Mouse (Mus musculus) forebrain, embryonic 13.5 days (tissue): ENCODE data around the gene Trpv5. TPM values are rescaled to one million over a fixed set of nuclear protein-coding genes. Genes with fewer than 3 reads are reported as not detected.

Experiments used
- ATAC-seq: fragments of 200-750 bp; cut with Nextera tagmentation; 2 replicates; pipeline ENCODE4 v1.8.0; 2017
- H3K27ac ChIP-seq: fragments of 300-500 bp; sonication (generic); 2 replicates; pipeline ENCODE4 v1.5.1; 2015; ENCODE audit warnings: inconsistent platforms, mild to moderate bottlenecking, moderate library complexity
- H3K27me3 ChIP-seq: fragments of 300-500 bp; sonication (generic); 2 replicates; pipeline ENCODE4 v1.6.1; 2015; ENCODE audit warnings: mild to moderate bottlenecking, inconsistent platforms
- H3K36me3 ChIP-seq: fragments of 300-500 bp; sonication (generic); 2 replicates; pipeline ENCODE4 v1.6.1; 2015; ENCODE audit warnings: mild to moderate bottlenecking, inconsistent platforms; ENCODE audit not compliant: poor library complexity, severe bottlenecking
- H3K4me1 ChIP-seq: fragments of 300-500 bp; sonication (generic); 2 replicates; pipeline ENCODE4 v1.6.1; 2015; ENCODE audit warnings: inconsistent platforms
- H3K4me2 ChIP-seq: fragments of 300-500 bp; sonication (generic); 2 replicates; pipeline ENCODE4 v1.6.1; 2015; ENCODE audit warnings: inconsistent platforms, mild to moderate bottlenecking, moderate library complexity
- H3K4me3 ChIP-seq: fragments of 300-500 bp; sonication (generic); 2 replicates; pipeline ENCODE4 v1.5.1; 2015; ENCODE audit warnings: mild to moderate bottlenecking, inconsistent platforms
- H3K9ac ChIP-seq: fragments of 300-500 bp; sonication (generic); 2 replicates; pipeline ENCODE4 v1.6.1; 2015; ENCODE audit warnings: mild to moderate bottlenecking, inconsistent platforms
- H3K9me3 ChIP-seq: fragments of 300-500 bp; sonication (generic); replicated peaks from 2 replicates; pipeline ENCODE4 v1.6.1; 2016; ENCODE audit warnings: inconsistent platforms
- WGBS: fragments of 180-500 bp; shearing (Covaris S2); methylation state at CpG from one replicate; pipeline ENCODE4 v1.1.7; 2015; 5-methylcytosine and 5-hydroxymethylcytosine counted together
- polyA plus RNA-seq: library from polyadenylated mRNA; unstranded; fragments of >200 nt; fragmentation: Nextera tagmentation; extraction: Ambion mirVana; gene quantifications from 2 replicates; pipeline ENCODE4 v1.2.1, GENCODE M21; 2015

Gene Trpv5
- polyA plus RNA-seq, 1 experiment from 2014 or later = not detected

- Histone ChIP-seq H3K36me3 (no peaks in the 10 kb centered on the region), H3K9me3 (no peaks in the 10 kb centered on the region), H3K4me2 (no peak overlapping the region), H3K4me1 (0 out of 2 replicates have a peak, but pooled peaks cover 3% of the 10 kb centered on the region), H3K27me3 (no peaks in the 10 kb centered on the region), H3K4me3 (no peak overlapping the region), H3K27ac (no peak overlapping the region), H3K9ac (no peak overlapping the region)
- WGBS = 22% methylated on average over 1 of the region's 1 CpGs
- peak; percentile 48 for ATAC-seq
Observed at GRCm38 (mm10) chr6:41637393-41637792, 43.2 kb downstream of the Trpv5 start.

GRCm38 (mm10) chr6:41636178-41636577 is 44.4 kb downstream of the Trpv5 start, which contains the start of gene Trpv6:
TSS of gene Trpv6 (minus strand) at chr6:41636405.
- WGBS = 22% methylated on average over 5 of the region's 5 CpGs
- Histone ChIP-seq H3K9ac (no peak within 1 kb of the TSS), H3K27ac (no peak within 1 kb of the TSS), H3K9me3 (no peaks in the 10 kb centered on the region), H3K4me1 (0 out of 2 replicates have a peak, but pooled peaks cover 3% of the 10 kb centered on the region), H3K36me3 (no peaks in the 10 kb centered on the region), H3K4me3 (no peak within 1 kb of the TSS), H3K27me3 (no peaks in the 10 kb centered on the region), H3K4me2 (no peak within 1 kb of the TSS)
- no peak for ATAC-seq

GRCm38 (mm10) chr6:41635211-41635610 is 45.4 kb downstream of the Trpv5 start:
- no peak overlapping the region for H3K4me3 ChIP-seq
- WGBS = 65% methylated on average over 1 of the region's 1 CpGs
- no peak overlapping the region for H3K9ac ChIP-seq
- no peaks in the 10 kb centered on the region for H3K9me3 ChIP-seq
- H3K27me3 ChIP-seq = no peaks in the 10 kb centered on the region
- ATAC-seq = no peak
- no peak overlapping the region for H3K27ac ChIP-seq
- H3K4me2 ChIP-seq = no peak overlapping the region
- 0 out of 2 replicates have a peak, but pooled peaks cover 3% of the 10 kb centered on the region for H3K4me1 ChIP-seq
- no peaks in the 10 kb centered on the region for H3K36me3 ChIP-seq

- H3K9me3 ChIP-seq = no peaks in the 10 kb centered on the region
- H3K27ac ChIP-seq = no peak overlapping the region
- 82% methylated on average over 4 of the region's 4 CpGs for WGBS
- H3K4me3 ChIP-seq = no peak overlapping the region
- H3K4me1 ChIP-seq = 0 out of 2 replicates have a peak, but pooled peaks cover 3% of the 10 kb centered on the region
- H3K27me3 ChIP-seq = no peaks in the 10 kb centered on the region
- H3K9ac ChIP-seq = no peak overlapping the region
- H3K36me3 ChIP-seq = no peaks in the 10 kb centered on the region
- no peak for ATAC-seq
- no peak overlapping the region for H3K4me2 ChIP-seq
Observed at GRCm38 (mm10) chr6:41631549-41631948, 49.0 kb downstream of the Trpv5 start.

- Histone ChIP-seq H3K4me1 (0 out of 2 replicates have a peak, but pooled peaks cover 3% of the 10 kb centered on the region), H3K27ac (no peak overlapping the region), H3K4me2 (no peak overlapping the region), H3K9ac (no peak overlapping the region), H3K9me3 (no peaks in the 10 kb centered on the region), H3K27me3 (no peaks in the 10 kb centered on the region), H3K4me3 (no peak overlapping the region), H3K36me3 (no peaks in the 10 kb centered on the region)
- no peak for ATAC-seq
- 85% methylated on average over 2 of the region's 2 CpGs for WGBS
Observed at GRCm38 (mm10) chr6:41630791-41631190, 49.8 kb downstream of the Trpv5 start.

GRCm38 (mm10) chr6:41628180-41628579 is 52.4 kb downstream of the Trpv5 start:
- H3K9ac ChIP-seq = no peak overlapping the region
- no peak overlapping the region for H3K27ac ChIP-seq
- H3K4me2 ChIP-seq = no peak overlapping the region
- no peak overlapping the region for H3K4me3 ChIP-seq
- 85% methylated on average over 1 of the region's 1 CpGs for WGBS
- H3K4me1 ChIP-seq = no peaks in the 10 kb centered on the region
- no peaks in the 10 kb centered on the region for H3K36me3 ChIP-seq
- H3K27me3 ChIP-seq = no peaks in the 10 kb centered on the region
- no peak for ATAC-seq
- no peaks in the 10 kb centered on the region for H3K9me3 ChIP-seq

GRCm38 (mm10) chr6:41622661-41623060 is 57.9 kb downstream of the Trpv5 start:
- ATAC-seq = 0 out of 2 replicates have a peak, but pooled peaks have one; percentile 8

GRCm38 (mm10) chr6:41621241-41621990 is 59.2 kb downstream of the Trpv5 start:
- peaks cover 45% of the 10 kb centered on the region for H3K36me3 ChIP-seq
- no peak overlapping the region for H3K9ac ChIP-seq
- no peaks in the 10 kb centered on the region for H3K27me3 ChIP-seq
- no peaks in the 10 kb centered on the region for H3K9me3 ChIP-seq
- 88% methylated on average over 12 of the region's 12 CpGs for WGBS
- H3K4me2 ChIP-seq = no peak overlapping the region
- H3K4me1 ChIP-seq = no peaks in the 10 kb centered on the region
- no peak for ATAC-seq
- H3K27ac ChIP-seq = no peak overlapping the region
- H3K4me3 ChIP-seq = no peak overlapping the region

More at GRCm38 (mm10) chr6:41622661-41623060, 57.9 kb downstream of the Trpv5 start:
- Histone ChIP-seq H3K27ac (no peak overlapping the region), H3K27me3 (no peaks in the 10 kb centered on the region), H3K4me3 (no peak overlapping the region), H3K9ac (no peak overlapping the region), H3K4me1 (no peaks in the 10 kb centered on the region), H3K9me3 (no peaks in the 10 kb centered on the region), H3K36me3 (peaks cover 32% of the 10 kb centered on the region), H3K4me2 (no peak overlapping the region)
- WGBS = 69% methylated on average over 9 of the region's 9 CpGs

GRCm38 (mm10) chr6:41620173-41620798 is 60.3 kb downstream of the Trpv5 start:
- 91% methylated on average over 9 of the region's 9 CpGs for WGBS
- H3K4me2 ChIP-seq = no peak overlapping the region

GRCm38 (mm10) chr6:41607637-41608036 is 72.9 kb downstream of the Trpv5 start:
- Histone ChIP-seq H3K4me2 (no peak overlapping the region), H3K4me1 (peaks cover 18% of the 10 kb centered on the region), H3K4me3 (no peak overlapping the region), H3K36me3 (no peaks in the 10 kb centered on the region), H3K9ac (no peak overlapping the region), H3K27me3 (no peaks in the 10 kb centered on the region), H3K27ac (no peak overlapping the region), H3K9me3 (no peaks in the 10 kb centered on the region)
- ATAC-seq = no peak
- 55% methylated on average over 5 of the region's 5 CpGs for WGBS

More at GRCm38 (mm10) chr6:41620173-41620798, 60.3 kb downstream of the Trpv5 start:
- H3K27ac ChIP-seq = no peak overlapping the region
- H3K36me3 ChIP-seq = peaks cover 56% of the 10 kb centered on the region
- no peaks in the 10 kb centered on the region for H3K27me3 ChIP-seq
- no peak for ATAC-seq
- H3K9ac ChIP-seq = no peak overlapping the region
- no peak overlapping the region for H3K4me3 ChIP-seq
- no peaks in the 10 kb centered on the region for H3K9me3 ChIP-seq
- no peaks in the 10 kb centered on the region for H3K4me1 ChIP-seq

GRCm38 (mm10) chr6:41606214-41606613 is 74.4 kb downstream of the Trpv5 start:
- Histone ChIP-seq H3K27ac (no peak overlapping the region), H3K9me3 (no peaks in the 10 kb centered on the region), H3K36me3 (no peaks in the 10 kb centered on the region), H3K4me1 (peaks cover 18% of the 10 kb centered on the region), H3K27me3 (no peaks in the 10 kb centered on the region), H3K9ac (peak overlapping the region; percentile 82), H3K4me2 (peak overlapping the region; percentile 80), H3K4me3 (peak overlapping the region; percentile 71)
- WGBS = 7% methylated on average over 4 of the region's 4 CpGs
- ATAC-seq = peak; percentile 9

GRCm38 (mm10) chr6:41605794-41606104 is 74.8 kb downstream of the Trpv5 start:
- no peaks in the 10 kb centered on the region for H3K36me3 ChIP-seq
- H3K4me3 ChIP-seq = peak overlapping the region; percentile 71
- peaks cover 18% of the 10 kb centered on the region for H3K4me1 ChIP-seq
- peak overlapping the region; percentile 80 for H3K4me2 ChIP-seq
- peak overlapping the region; percentile 82 for H3K9ac ChIP-seq
- peak overlapping the region; percentile 91 for H3K27ac ChIP-seq
- no peaks in the 10 kb centered on the region for H3K9me3 ChIP-seq
- 0% methylated on average over 7 of the region's 7 CpGs for WGBS
- H3K27me3 ChIP-seq = no peaks in the 10 kb centered on the region
- ATAC-seq = peak; percentile 55
